ENCODE assay signal across 20 mouse cellular contexts in genomic region chr4:13128185-13128584, GRCm38 (mm10).
A peak's percentile ranks its signal among the peaks of the same experiment; 100 is the strongest.
DNase-seq lines count a peak whose midpoint lies in the region; ATAC-seq and TF ChIP-seq lines count a peak whose summit lies in the region.
"Had no signal": no experiment of that assay in that cellular context is flagged by ENCODE, and none has a peak within 500 bp of the region (broad histone marks: within the 10 kb centered on the region; RNA-seq: fewer than 3 reads in every experiment).

No protein-coding gene starts in this region.

- H3K4me3 ChIP-seq in midbrain, embryonic 11.5 days (ENCODE audit: low read depth, low read length) = no peak overlapping the region
- no peak overlapping the region for H3K4me3 ChIP-seq in midbrain, embryonic 13.5 days (replicated peaks)
- H3K4me3 ChIP-seq in ES-E14 (ENCODE audit: insufficient read depth in 1 of 2, low read depth in 1 of 2, low read length in 2 of 2, poor library complexity in 1 of 2, severe bottlenecking in 1 of 2) = no peak overlapping the region
- H3K4me3 ChIP-seq: embryonic facial prominence, embryonic 10.5 days; embryonic facial prominence, embryonic 12.5 days; forebrain, embryonic 13.5 days; forebrain, embryonic 15.5 days had no signal

- no peaks in the 10 kb centered on the region for H3K9me3 ChIP-seq in midbrain, embryonic 11.5 days (ENCODE audit: control insufficient read depth, low read length)
- no peaks in the 10 kb centered on the region for H3K9me3 ChIP-seq in midbrain, embryonic 13.5 days
- H3K9me3 ChIP-seq in ES-E14 (ENCODE audit: control insufficient read depth, insufficient read depth, low read depth, low read length) = no peaks in the 10 kb centered on the region
- H3K9me3 ChIP-seq: embryonic facial prominence, embryonic 10.5 days; embryonic facial prominence, embryonic 12.5 days; forebrain, embryonic 13.5 days; forebrain, embryonic 15.5 days had no signal

- no peak overlapping the region for H3K4me2 ChIP-seq in midbrain, embryonic 11.5 days
- no peak overlapping the region for H3K4me2 ChIP-seq in midbrain, embryonic 13.5 days (replicated peaks)
- H3K4me2 ChIP-seq: embryonic facial prominence, embryonic 12.5 days; forebrain, embryonic 13.5 days; forebrain, embryonic 15.5 days had no signal

- no peaks in the 10 kb centered on the region for H3K4me1 ChIP-seq in midbrain, embryonic 11.5 days (ENCODE audit: control insufficient read depth, insufficient read depth, low read length)
- no peaks in the 10 kb centered on the region for H3K4me1 ChIP-seq in midbrain, embryonic 13.5 days (replicated peaks)
- no peaks in the 10 kb centered on the region for H3K4me1 ChIP-seq in ES-E14 (ENCODE audit: control insufficient read depth in 2 of 2, insufficient read depth in 2 of 2, low read length in 2 of 2, poor library complexity in 1 of 2)
- H3K4me1 ChIP-seq: embryonic facial prominence, embryonic 10.5 days; embryonic facial prominence, embryonic 12.5 days; forebrain, embryonic 13.5 days; forebrain, embryonic 15.5 days had no signal

- H3K27me3 ChIP-seq in midbrain, embryonic 11.5 days (ENCODE audit: control insufficient read depth, insufficient read depth, low read length) = no peaks in the 10 kb centered on the region
- no peaks in the 10 kb centered on the region for H3K27me3 ChIP-seq in midbrain, embryonic 13.5 days
- H3K27me3 ChIP-seq: CH12.LX; embryonic facial prominence, embryonic 12.5 days; forebrain, embryonic 13.5 days; forebrain, embryonic 15.5 days had no signal

- DNase-seq in midbrain, embryonic 11.5 days (ENCODE audit: low spot score, missing footprints) = peak; percentile 19
- DNase-seq in ES-E14 (ENCODE audit: low read depth, low spot score) (peak; percentile 7), ZHBTc4 (ENCODE audit: low read depth, low spot score) (peak; percentile 4)
- DNase-seq in kidney, postnatal 4 days = no peak
- DNase-seq in ovary, postnatal 14 days (ENCODE audit: low spot score) = no peak
- DNase-seq: adrenal gland, adult 8-10 months; adrenal gland, postnatal 14 days; adrenal gland, postnatal 36 days; B cell, adult 2 months; cerebellum, adult 11-12 months; cerebellum, adult 9-10 months; forebrain, postnatal 0 days had no signal

- H3K27ac ChIP-seq in midbrain, embryonic 11.5 days (ENCODE audit: low read depth, low read length) = no peak overlapping the region
- no peak overlapping the region for H3K27ac ChIP-seq in midbrain, embryonic 13.5 days
- H3K27ac ChIP-seq in ES-E14 (ENCODE audit: insufficient read depth, low read depth, low read length, poor library complexity, severe bottlenecking) = no peak overlapping the region
- H3K27ac ChIP-seq: embryonic facial prominence, embryonic 10.5 days; embryonic facial prominence, embryonic 12.5 days; forebrain, embryonic 13.5 days; forebrain, embryonic 15.5 days had no signal

- no peaks in the 10 kb centered on the region for H3K36me3 ChIP-seq in midbrain, embryonic 11.5 days (ENCODE audit: control insufficient read depth, insufficient read depth, low read length)
- no peaks in the 10 kb centered on the region for H3K36me3 ChIP-seq in midbrain, embryonic 13.5 days
- H3K36me3 ChIP-seq in ES-E14 (ENCODE audit: control insufficient read depth, insufficient read depth, low read length, poor library complexity, severe bottlenecking) = no peaks in the 10 kb centered on the region
- H3K36me3 ChIP-seq: embryonic facial prominence, embryonic 10.5 days; embryonic facial prominence, embryonic 12.5 days; forebrain, embryonic 15.5 days had no signal

- in situ Hi-C loops in ES-E14 (cut with MboI; ENCODE audit: low sequenced_read_pairs in 2 of 2, unreplicated experiment in 2 of 2) = no loop called here

- H3K9ac ChIP-seq in midbrain, embryonic 11.5 days (ENCODE audit: low read length) = no peak overlapping the region
- no peak overlapping the region for H3K9ac ChIP-seq in midbrain, embryonic 13.5 days (replicated peaks)
- H3K9ac ChIP-seq in ES-E14 (ENCODE audit: insufficient read depth, low read depth, low read length, poor library complexity, severe bottlenecking) = no peak overlapping the region
- H3K9ac ChIP-seq: embryonic facial prominence, embryonic 12.5 days; forebrain, embryonic 13.5 days; forebrain, embryonic 15.5 days; forebrain, postnatal 0 days had no signal

- ATAC-seq in midbrain, embryonic 11.5 days (ENCODE audit: low FRiP score) = no peak
- ATAC-seq in midbrain, embryonic 13.5 days = no peak
- no peak for ATAC-seq in activated CD4-positive, CD25-positive, alpha-beta regulatory T cell, adult 4 months
- ATAC-seq: CD4-positive, CD25-positive, alpha-beta regulatory T cell, adult 4 months; forebrain, embryonic 13.5 days; forebrain, embryonic 15.5 days; forebrain, postnatal 0 days had no signal

TF ChIP-seq in ES-E14, 5 proteins besides CTCF, POLR2A, EP300 and RAD21:
- TF ChIP-seq HCFC1 (IDR thresholded peaks at IDR 0.05; ENCODE audit: borderline replicate concordance, insufficient read depth, low read length) (no peak), MAFK (IDR thresholded peaks at IDR 0.05; ENCODE audit: insufficient read depth, low read depth, low read length) (peak; percentile 66; the same call in 1 of the 2 replicates)

Comparison
In these comparisons a context has a peak if more than half of its experiments do, and no peak if none do; other contexts are left out.
1. DNase-seq: peak in midbrain, embryonic 11.5 days (single experiment), ES-E14 (single experiment) and ZHBTc4 (single experiment); none in kidney, postnatal 4 days (0 of 2) and ovary, postnatal 14 days (single experiment).